Mouse (Mus musculus) c-Kit-positive CD71-negative TER-119-negative erythroid progenitor cells, embryonic 14.5 days (primary cell): ENCODE data around the gene Tmbim7.
"Not testable (repeated sequence)": the region's sequence is repeated elsewhere in the genome, so short reads cannot be mapped to it uniquely, and the experiment has no call there.

Source experiments
- DNase-seq: peaks from one replicate; pipeline ENCODE4 v3.0.0-alpha.2; 2013; ENCODE audit warnings: low read depth

The Tmbim7 gene

DNA sequence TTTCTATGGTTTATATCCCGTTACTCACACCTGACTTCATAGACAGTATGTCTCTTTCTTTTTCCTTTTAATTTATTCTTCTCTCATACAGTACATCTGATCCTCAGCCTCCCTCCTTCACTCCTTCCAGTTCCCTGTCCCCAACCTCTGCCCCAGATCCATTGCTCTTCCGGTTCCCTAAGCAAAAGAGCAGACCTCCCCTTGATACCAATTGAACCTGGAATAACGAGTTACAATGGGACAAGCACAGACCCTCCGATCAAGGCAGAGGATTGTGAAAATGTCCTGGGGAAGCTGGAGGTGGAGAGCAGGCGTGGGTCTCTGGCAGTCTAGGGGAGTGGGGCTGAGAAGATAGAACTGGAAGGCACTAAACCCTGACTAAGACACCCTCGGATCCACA is at the start of gene Tmbim7:
Gene Tmbim7, plus strand, starts transcription at position 301 of the 400 bp plus-strand sequence.
- DNase-seq, result no peak

DNA sequence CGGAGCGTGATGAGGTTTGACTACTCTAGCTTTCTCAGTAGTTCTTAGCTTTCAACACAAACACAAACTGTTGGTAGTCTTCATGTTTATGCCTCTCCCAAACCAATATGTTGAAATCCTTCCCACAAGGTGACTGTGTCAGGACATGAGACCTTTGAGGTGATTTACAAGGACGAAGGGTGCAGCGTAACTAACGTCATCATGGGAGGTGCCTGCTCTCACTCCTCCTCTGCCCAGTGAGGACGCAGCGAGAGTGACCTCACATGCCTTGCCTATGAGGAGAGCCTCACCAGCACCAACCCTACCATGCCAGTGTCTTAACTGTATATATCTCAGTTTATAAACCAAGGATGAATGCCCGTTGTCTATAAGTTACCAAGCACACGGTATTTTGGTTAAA is 43.9 kb upstream of the Tmbim7 start:
- no peak for DNase-seq

DNA sequence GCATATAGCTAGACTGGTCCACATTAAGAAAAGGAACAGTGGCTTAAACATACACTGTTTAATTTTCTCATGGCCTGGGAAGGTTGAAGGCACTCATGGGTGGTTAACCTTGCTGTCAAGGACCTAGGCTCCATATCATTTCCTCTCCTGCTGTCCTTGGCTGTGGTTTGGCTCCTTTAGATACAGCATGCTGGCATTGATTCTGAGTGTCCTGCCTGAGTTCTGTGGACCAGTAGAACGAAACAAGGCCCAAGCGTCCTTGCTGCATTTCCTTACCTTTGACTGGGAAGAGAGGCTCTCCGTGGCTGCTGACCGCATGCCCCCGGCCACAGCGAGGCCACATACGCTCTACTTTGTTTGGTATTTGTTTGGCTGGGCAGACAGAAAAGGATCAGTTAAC is 41.7 kb upstream of the Tmbim7 start:
- no peak for DNase-seq

DNA sequence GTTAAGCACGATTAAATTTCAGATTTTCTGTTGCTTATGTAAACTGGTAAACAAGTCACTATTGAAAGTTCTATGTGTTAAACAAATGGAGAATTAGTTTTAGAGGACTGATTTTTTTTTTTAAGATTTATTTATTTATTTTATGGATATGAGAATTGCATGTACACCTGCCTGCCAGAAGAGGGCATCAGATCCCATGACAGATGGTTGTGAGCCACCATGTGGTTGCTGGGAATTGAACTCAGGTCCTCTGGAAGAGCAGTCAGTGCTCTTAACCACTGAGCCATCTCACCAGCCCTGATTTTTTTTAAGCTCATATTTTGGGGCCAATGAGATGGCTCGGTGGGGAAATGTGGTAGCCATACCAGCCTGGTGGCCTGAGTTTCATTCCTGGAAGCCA is 39.1 kb upstream of the Tmbim7 start:
- DNase-seq, result not testable (repeated sequence)

DNA sequence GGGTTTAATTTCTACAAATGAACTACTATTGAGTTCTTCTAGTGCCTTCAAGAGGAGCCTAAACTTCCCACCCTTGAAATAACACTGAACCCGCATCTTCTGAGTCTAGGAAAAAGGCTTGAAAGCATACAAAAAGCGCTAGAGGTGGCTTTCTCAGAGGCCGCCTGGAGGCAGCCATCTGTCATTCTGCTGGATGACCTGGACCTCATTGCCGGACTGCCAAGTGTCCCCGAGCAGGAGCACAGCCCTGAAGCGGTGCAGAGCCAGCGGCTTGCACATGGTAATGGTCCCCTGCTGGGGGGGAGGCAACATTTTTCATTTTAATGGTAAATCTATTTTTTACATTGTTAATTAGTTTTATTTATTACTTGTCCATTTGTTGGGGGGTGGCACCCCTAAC is 30.5 kb upstream of the Tmbim7 start:
- no peak for DNase-seq

DNA sequence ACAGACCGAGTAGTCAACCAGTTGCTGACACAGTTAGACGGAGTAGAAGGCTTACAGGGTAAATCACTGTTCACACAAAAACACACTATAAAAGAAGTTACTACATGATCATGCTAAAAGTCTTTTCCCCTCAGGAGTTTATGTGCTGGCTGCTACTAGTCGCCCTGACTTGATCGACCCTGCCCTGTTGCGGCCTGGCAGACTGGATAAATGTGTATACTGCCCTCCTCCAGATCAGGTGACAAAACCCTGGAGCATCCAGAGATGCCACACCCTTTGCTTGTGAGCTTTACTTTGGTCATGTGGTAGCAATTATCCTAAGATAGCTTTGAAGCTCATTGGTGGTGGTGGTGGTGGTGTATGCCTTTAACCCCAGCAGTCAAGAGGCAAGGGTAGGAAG is 20.9 kb upstream of the Tmbim7 start:
- no peak for DNase-seq

DNA sequence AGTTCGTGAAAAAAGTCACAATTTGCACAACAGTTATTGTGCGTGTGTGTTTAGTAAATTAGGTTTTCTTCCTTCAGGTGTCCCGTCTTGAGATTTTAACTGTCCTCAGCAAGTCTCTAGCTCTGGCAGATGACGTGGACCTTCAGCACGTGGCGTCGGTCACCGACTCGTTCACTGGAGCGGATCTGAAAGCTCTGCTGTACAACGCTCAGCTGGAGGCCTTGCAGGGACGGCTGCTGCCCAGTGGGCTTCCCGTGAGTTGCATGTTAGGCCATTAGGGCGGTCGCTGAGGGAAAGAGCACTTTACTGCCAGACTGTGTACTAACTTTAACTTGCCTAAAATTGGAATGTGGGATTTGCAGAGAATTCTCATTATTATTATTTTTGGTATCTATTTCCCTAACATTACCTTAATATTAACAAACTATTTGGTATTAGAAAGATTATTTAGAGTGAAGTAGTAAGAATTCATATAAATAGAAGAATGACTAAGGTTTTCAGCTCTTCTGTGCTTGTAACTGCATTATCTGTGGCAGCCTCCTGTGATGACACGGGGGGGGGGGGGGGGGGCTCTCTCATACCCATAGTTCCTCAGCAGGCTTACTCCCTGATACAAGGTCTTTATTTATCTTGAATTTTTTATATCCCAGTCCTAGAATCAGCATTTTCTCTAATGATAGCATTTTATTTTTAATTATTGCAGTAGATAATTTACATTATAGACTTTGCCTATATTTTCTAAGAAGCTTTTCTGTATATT is 19.3 kb upstream of the Tmbim7 start:
- no peak for DNase-seq

DNA sequence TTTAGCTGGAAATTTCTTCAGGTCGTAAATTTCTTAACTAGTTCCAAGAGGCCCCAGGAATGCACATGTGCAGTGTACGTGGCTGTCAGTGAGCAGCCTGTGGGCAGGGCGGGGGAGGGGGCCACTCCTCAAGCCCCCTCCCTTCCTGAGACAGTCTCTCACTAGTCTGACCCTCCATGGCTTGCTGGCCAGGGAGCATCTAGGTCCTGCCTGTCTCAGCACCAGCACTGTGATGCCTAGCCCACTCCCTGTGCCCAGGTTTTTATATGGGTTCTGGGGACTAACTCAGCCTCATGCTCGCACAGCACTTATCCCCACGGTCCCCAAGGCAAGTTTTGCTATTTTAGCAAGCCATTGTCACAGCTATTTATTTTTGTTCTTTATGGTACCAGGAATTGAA is 18.7 kb upstream of the Tmbim7 start:
- no peak for DNase-seq

DNA sequence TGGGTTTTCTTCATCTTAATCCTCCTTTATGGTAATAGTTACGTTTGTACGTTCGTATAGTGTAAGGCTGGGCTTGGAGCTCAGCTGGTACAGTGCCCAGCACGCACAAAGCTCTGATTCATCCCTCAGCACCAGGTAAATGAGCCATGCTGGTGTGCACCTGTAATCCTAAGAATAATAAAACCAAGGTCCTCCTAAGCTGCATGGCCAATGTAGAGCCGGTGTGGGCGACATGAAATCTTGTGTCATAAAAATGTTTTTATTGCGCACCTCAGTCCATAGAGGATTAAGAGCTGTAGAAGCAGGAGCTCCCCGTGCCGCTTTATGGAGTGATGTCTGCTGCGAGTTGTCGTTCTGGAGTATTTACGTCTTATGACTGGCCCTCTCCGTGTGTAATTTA is 17.7 kb upstream of the Tmbim7 start:
- no peak for DNase-seq

DNA sequence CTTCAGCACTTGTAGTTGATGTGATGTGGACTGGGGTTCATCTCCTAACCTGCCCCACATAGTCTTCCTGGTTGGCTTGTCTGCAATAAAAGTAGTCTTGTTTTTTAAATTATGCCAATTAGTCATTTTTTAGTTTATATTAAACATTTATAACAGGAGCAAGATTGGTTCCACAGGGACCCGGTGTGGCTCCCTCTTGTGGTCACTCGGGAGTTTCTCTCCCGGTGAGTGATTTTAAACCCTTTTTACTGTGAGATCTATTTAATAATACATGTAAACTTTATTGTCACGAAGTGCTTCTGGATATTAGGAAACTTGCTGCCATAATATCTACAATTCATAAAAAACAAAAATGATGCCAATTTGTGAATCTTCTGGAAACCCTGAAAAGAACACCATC is 17.0 kb upstream of the Tmbim7 start:
- no peak for DNase-seq

DNA sequence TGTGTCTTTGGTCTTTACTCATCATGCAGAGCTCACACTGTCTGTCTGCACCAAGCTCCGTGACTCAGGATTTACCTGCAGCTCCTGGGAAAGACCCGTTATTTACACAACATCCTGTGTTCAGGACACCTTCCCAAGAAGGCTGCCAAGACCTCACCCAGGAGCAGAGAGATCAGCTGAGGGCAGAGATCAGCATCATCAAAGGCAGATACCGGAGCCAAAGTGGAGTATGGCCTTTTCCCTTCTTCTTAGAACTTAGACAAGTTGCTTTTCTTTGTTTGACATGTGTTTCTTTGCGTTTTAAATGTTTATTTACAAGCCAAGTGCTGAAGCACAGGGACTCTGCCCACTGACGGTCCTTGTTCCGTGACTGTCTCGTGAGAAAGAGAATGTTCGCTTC is 15.7 kb upstream of the Tmbim7 start:
- DNase-seq, result no peak

DNA sequence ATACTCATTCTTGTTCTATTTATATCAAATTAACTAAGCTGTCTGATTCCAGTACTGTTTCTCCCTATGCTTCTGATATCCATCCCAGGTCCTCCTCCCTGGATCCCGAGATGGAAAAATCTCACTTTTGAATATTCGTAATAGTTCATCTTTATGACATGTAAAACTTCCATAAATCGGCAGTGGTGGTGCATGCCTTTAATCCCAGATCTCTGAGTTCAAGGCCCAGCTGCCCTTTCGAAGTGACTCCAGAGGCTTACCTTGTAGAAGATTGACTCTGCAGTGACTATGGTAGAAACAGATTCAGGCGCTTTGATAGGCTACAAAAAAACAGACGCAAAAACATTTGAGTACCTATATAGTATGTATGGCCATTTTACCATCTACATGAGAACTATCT is 6.4 kb upstream of the Tmbim7 start:
- no peak for DNase-seq

DNA sequence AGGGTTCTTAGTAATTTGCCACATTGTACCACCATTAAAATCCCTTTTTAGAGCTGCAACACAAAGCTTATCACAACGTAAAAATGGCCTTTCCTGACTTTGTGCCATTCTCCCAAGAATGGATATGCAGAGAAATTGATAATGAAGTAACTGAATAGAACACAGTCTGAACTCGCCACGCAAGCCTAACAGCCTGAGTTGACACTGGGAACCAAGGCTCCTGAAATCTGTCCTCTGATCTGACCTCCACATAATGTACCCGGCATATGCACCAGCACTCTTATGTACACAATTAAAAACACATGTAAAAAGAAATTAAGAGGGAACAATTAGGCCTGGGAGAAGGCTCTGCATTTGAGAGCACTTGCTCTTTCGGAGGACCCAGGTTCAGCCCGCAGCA is 5.7 kb upstream of the Tmbim7 start:
- DNase-seq, result no peak

DNA sequence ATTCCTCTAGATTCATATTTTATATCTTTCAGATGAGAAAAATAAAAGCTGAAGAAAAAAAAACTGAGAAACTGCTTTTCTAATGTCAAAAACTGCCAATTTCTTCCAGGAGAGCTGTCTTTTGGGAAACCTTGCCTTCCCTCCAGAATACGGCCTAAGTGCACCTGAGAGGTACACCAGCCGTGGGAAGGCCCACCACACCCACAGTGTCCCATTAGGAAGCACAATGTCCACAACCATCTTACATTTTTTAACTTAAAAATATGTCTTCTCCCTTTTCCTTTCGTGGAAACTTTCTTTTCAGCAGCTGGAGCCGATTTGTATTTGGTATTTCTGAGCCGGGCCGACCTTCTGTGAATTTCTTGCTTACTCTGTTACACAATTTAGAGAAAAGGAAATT is 4.4 kb upstream of the Tmbim7 start:
- no peak for DNase-seq

DNA sequence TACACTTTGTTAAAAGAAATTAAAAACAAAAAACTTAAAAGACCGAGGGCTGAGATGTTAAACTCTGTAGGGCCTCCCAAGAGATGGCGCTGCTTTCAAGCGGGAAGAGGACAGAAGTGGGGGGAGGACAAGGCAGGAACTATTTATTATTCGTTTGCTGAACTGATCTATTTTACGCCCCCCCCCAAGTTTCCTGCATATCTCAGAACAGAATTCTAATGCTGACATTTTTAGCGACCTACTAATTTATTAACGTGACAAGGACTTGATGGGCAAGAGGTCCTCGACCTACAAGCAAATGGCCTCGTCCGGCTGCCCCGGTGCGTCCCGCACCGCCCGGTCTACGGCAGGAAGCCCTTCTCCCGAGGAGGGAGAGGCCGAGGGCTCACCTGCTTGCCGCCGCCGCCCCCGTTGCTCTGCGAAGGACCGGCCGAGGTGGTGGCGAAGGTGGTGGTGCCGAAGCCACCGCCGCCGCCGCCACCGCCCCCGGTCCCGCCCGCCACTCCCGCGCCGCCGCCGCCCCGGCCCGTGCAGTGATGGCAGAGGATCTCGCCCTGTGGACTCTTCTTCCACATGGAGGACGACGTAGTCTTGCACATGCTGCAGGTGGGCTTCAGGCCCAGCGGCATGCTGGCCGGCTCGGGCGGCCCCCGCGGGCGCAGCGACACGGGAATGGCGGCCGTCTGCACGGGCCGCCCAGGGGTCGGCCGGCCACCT is 3.8 kb upstream of the Tmbim7 start:
- peak; percentile 41 for DNase-seq

DNA sequence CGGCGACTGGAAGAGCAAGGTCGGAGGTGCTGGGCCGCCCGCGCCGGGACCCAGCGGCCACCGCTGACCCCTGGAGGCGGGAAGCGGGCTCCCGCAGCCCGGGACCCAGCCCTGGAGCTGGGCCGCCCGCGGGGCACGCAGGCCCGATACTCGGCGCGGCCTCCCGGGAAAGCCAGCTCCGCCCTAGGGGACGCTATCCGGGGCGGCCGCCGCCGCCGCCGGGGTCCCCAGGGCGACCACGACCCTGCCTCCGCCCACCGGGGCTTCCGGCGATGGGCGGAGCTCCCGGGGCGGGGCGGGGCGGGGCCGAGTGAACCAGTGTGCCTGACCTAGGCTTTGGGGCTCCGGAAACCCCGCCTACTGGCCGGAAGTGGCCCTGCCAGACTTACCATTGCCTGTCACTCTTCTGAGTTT is 3.3 kb upstream of the Tmbim7 start:
- DNase-seq, result peak; percentile 84

DNA sequence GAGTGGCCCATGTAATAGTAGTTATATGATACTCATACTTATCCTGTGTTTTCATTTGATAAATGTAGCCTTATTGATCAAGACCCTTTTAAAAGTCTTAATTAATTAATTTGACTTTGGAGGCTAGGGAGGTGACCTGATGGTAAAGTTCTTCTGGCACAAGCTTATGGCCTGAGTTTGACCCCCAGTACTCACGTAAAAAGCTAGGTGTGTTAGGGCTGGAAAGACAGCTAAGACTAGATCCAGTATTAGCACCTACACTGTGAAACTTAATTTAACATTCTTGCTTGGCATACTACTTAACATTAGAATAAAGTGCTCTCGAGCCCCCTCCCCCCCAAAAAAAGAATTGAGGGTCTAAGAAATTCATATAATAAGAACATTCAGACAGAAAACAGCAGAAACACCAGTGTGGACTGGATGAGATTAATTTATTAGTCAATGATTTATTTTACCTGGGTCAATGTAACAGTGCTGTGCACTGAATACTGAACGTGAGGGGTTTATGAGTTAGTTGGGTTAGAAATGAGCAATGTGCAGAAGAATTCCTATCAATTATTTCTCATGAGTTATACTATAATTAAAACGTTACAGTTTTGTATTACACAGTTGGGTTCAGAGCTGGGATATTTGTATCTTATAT is 2.7 kb upstream of the Tmbim7 start:
- no peak for DNase-seq

DNA sequence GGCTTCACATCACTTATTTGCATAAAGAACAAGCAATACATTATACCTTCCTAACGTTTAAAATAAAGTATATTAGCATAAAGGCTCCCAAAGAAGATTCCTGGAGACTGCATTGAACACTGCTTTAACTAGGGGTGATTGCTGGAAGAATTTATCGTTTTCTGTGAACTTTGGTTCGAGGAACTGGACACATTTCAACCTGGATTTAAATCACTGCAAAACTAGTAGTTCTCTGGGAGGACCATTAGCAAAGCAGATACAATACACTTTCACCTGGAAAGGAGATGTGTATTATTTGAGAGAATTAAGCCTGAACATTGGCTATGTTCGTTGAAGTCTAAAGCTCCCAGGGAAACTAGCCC is 2.2 kb upstream of the Tmbim7 start:
- no peak for DNase-seq

DNA sequence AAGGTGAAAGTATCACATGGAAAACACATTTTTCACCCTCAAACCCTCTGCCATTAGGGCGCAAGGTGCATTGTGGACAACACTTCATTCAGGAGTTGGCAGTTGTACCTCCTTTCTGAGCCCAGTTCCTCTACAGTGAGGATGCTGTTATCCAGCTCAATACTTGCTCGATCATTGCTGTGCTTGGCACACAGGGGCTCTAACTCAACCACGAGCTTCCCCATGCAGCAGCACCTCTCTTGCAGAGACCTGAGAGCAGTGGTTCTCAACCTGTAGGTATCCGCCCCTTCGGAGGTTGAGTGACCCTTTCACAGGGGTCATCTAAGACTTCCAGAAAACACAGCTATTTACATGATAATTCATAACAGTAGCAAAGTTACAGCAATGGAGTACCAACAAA is 640 bp downstream of the Tmbim7 start:
- no peak for DNase-seq

DNA sequence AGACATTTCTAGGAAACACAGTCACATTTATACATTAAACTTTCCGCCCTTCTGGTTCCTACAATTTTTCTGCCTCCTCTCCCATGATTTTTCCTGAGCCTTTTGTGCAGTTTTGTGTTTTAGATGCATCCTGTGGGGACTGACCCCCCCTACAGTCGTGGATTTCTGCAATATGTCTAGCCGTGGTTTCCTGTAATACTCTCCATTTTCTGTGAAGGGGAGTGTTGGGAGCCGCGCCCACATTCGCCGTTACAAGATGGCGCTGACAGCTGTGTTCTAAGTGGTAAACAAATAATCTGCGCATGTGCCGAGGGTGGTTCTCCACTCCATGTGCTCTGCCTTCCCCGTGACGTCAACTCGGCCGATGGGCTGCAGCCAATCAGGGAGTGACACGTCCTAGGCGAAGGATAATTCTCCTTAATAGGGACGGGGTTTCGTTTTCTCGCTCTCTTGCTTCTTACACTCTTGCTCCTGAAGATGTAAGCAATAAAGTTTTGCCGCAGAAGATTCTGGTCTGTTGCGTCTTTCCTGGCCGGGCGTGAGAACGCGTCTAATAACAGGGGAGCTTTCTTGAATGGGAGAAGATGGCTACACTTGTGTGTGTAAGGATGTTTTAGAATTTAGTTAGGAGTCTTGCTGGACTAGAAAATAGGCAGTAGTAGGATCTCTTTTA is 2.1 kb downstream of the Tmbim7 start:
- not testable (repeated sequence) for DNase-seq

DNA sequence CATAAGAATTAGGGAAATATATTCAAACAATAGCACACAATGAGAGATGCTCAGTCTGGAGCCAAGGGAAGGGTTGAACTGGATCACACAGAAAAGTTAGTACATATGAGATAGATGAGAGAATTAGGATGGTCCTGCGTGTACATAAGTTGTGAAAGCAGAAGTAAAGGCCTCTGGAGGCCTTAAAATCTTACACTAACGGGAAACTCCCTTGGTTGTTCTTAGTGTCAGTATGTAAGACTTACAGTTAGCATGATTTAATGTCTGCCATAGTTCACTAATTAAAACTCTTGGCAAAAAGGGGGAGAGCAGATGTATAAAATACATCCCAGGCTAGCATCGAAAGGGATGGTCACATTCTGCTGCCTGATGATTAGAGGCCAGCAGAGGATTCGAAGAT is 2.8 kb downstream of the Tmbim7 start:
- DNase-seq, result no peak

DNA sequence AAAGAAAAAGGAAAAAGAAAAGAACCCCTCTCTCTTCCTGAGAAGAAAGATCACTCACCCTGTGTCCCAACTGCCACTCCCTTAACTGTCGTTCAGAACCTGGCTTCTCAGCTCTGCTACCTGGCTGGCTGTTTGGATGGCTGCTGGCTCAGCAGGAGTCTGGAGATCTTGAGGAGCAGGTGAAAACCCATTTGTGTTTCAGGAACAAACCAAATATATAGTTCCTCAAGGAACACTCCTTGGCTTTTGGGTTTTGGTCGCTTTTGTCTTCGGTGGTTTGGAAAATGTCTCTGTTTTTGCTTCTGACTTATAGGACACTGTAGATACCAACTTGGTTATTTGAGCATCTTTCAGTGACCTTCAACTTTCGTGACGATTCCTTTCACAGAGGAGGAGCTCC is 6.1 kb downstream of the Tmbim7 start, which contains the start of gene Gatad1:
Gene Gatad1, minus strand, starts transcription at position 101 of the 400 bp plus-strand sequence.
- no peak for DNase-seq

DNA sequence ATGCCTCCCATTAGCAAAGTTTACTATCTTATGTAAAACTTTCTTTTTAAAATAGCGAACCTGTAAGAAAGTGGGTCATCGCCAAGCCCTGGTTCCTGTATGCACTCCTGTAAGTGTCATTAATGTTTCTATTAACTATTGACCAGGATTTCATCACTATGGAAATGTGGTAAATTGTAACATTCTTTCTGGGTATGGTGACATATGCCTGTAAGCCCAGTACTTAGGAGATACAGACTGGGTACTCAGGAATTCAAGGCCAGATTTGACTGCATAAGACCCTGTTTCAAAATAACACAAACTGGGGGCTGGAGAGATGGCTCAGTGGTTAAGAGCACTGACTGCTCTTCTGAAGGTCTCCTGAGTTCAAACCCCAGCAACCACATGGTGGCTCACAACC is 14.2 kb downstream of the Tmbim7 start:
- no peak for DNase-seq
